Mouse (Mus musculus) left cerebral cortex, postnatal 36 days (tissue): ENCODE results near the gene Trappc11. TPM values are rescaled to one million over a fixed set of nuclear protein-coding genes. Genes with fewer than 3 reads are reported as not detected.
"Not testable (repeated sequence)": the region's sequence is repeated elsewhere in the genome, so short reads cannot be mapped to it uniquely, and the experiment has no call there.

ENCODE experiments used
- DNase-seq, 2 experiments: peaks; one replicate each; pipeline ENCODE4 v3.0.0; 2021 to 2022; ENCODE audit warnings: low spot score in 2 of 2, mixed read lengths in 1 of 2
- intact Hi-C: fragments of 180-260 bp; cut with DNase I; formaldehyde crosslinking; loops from one replicate; pipeline ENCODE4 v1.15.1; 2025
- total RNA-seq, 2 experiments: library from RNA; stranded (reverse); gene quantifications; 2 replicates each; pipeline ENCODE4 v1.2.3; 2021

The Trappc11 gene
- total RNA-seq, 2 experiments from 2014 or later = 52.8 to 58.9 TPM

GRCm38 (mm10) chr8:47494602-47495153, 38.6 kb downstream of the Trappc11 start:
- DNase-seq = no peak
- intact Hi-C loops = no loop called here

- DNase-seq = no peak
- intact Hi-C loops = no loop called here
These were observed 40.2 kb downstream of the Trappc11 start for GRCm38 (mm10) chr8:47493106-47493505.

GRCm38 (mm10) chr8:47487231-47487630, 46.0 kb downstream of the Trappc11 start:
- intact Hi-C loops = no loop called here
- no peak for DNase-seq

GRCm38 (mm10) chr8:47482354-47483071, 50.8 kb downstream of the Trappc11 start:
- intact Hi-C loops = no loop called here
- no peak for DNase-seq

GRCm38 (mm10) chr8:47480039-47480438, 53.2 kb downstream of the Trappc11 start:
- intact Hi-C loops = no loop called here
- DNase-seq = no peak

GRCm38 (mm10) chr8:47461650-47462049, 71.6 kb downstream of the Trappc11 start:
- DNase-seq = peak in 1 of 2 experiments; percentile 28
- intact Hi-C loops = no loop called here

- intact Hi-C loops = no loop called here
These were observed 74.0 kb downstream of the Trappc11 start for GRCm38 (mm10) chr8:47459216-47459749.

GRCm38 (mm10) chr8:47458591-47458990, 74.7 kb downstream of the Trappc11 start:
- intact Hi-C loops = no loop called here
- no peak for DNase-seq

More at GRCm38 (mm10) chr8:47459216-47459749, 74.0 kb downstream of the Trappc11 start:
- no peak for DNase-seq

- DNase-seq, intact Hi-C loops: not testable (repeated sequence)
These were observed 84.1 kb downstream of the Trappc11 start for GRCm38 (mm10) chr8:47449211-47449610.

- intact Hi-C loops = no loop called here
- no peak for DNase-seq
These were observed 86.8 kb downstream of the Trappc11 start, which contains the start of gene Stox2 for GRCm38 (mm10) chr8:47446312-47447046. TSS of gene Stox2 (minus strand) at chr8:47446362.

Other genes starting within 250 kb of the Trappc11 start
- gene Stox2, start 87.1 kb downstream of the Trappc11 start, total RNA-seq = 10 to 100 TPM; 73.3 to 87.6 TPM
- 10 to 100 TPM; 29.3 to 30.1 TPM for gene Rwdd4a, start 194 bp upstream of the Trappc11 start, total RNA-seq
- gene Ing2, start 142.1 kb upstream of the Trappc11 start, total RNA-seq = 10 to 100 TPM; 46.5 to 55.5 TPM
- 10 to 100 TPM; 16.6 to 20.6 TPM for gene Cdkn2aip, start 180.5 kb upstream of the Trappc11 start, total RNA-seq